Mouse (Mus musculus): ENCODE results near the gene Hoga1. TPM values are rescaled to one million over a fixed set of nuclear protein-coding genes. Genes with fewer than 3 reads are reported as not detected.

Hoga1 gene
- total RNA-seq (2015) (0.20 TPM in 1 of 2 replicates, not detected in the other), total RNA-seq (2017) (0.24 and 0.33 TPM in 2 replicates)

- ATAC-seq (replicated peaks; ENCODE audit: poor library complexity): peak; percentile 98
These were observed at the start of gene Hoga1 for GRCm38 (mm10) chr19:42045269-42046102. TSS of gene Hoga1 (plus strand) at chr19:42045610.

GRCm38 (mm10) chr19:41997090-41997489 lies 48.3 kb upstream of the Hoga1 start:
- ATAC-seq (replicated peaks; ENCODE audit: poor library complexity): no peak

- no peak for ATAC-seq (replicated peaks; ENCODE audit: poor library complexity)
These were observed 46.5 kb upstream of the Hoga1 start for GRCm38 (mm10) chr19:41998770-41999548.

DNA sequence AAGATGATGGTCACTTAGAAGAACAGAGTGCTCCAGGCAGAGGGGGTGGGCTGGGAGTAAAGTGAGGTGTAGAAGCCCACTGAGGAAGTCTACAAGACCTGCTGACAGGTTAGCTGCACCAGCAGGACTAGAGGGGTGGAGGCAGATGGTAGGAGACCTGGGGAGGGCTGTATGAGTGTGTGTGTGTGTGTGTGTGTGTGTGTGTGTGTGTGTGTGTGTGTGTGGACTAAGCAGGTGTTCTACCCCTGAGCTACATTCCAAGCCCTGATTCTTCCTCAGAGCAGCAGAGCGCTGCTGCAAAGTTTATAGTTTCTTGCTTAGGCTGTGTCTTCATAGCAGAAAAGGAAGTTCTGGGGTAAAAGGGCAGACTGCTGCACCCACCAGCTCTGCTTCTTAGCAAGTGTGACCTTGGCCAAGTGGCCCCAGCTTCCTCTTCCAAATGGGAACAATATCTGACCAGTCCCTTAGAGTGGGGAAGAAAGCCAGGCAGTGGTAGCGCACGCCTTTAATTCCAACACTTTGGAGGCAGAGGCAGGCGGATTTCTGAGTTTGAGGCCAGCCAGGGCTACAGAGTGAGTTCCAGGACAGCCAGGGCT lies 45.6 kb upstream of the Hoga1 start:
- peak; percentile 68 for ATAC-seq (replicated peaks; ENCODE audit: poor library complexity)

DNA sequence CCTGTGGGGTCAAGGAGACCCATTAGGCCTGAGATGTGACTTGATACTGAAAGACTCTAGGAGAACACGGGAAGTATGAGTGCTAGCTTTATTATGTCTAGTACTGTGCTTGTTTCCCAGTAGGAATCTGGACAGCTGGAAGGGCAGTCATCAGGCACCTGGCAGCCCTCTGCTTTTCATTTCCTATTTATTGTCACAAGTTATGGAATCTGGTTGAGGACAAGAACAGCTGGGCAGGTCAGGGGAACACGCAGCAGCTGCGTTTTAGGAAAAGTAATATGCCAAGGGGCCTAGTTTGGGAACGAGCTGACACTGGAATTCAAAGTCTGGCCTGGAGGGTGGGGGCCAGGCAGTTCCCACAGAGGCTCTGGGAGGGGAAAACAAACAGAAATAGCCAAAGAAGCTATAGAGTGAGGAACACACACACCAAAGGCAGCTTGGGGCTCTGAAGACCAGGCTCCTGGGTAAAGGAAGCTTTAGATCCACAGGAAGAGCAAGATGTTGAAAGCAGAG lies 44.9 kb upstream of the Hoga1 start:
- no peak for ATAC-seq (replicated peaks; ENCODE audit: poor library complexity)

DNA sequence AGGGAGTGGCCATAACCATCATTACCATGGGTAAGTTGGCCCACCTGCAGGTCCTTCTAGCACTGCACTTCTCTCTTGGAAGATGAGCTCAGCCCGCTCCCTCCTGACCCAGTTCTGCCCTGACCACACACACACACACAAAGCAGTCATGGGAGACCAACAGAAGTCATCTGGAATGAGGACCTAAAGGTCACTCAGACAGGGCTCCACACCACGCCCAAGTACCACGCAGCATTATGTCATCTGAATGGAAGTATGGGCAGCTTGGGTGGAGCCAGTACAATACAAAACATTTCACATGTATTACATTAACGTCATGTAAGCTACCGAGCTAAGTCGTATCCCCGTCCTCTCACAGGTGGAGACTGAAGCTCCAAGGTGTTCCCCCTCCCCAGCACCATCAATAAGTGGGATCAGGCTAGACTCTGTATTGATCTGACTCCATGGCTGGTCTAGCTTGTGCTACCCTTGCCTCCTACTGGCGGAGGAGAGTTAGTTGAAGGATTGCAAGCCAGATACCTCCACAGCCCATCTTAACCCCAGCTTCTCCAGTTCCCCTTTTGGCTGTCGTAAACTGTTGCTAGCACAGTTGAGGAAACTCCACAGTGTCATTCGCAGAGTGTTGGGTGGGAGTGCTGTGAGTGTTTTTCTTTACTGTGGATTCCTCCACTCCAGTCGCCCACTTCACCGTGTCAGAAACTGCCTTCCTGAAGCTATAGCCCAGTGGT lies 44.0 kb upstream of the Hoga1 start:
- peak; percentile 60 for ATAC-seq (replicated peaks; ENCODE audit: poor library complexity)

DNA sequence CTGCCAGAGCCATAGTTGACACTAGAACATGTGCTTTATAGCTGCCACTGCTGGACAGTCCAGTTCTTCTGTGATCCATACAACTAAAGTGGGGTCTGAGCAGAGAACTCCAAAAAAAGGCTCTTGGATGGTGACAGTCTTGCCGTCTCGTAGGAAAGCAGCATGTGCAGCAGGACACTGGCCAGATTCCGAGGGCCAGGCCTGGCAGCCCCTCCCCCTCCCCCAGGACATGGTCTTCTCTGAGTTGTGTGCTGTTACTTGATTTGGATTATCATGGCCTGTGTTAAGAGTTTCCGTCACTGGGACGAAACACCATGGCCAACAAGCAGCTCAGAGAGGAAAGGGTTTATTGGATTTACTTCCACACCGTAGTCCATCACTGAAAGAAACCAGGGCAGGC lies 41.2 kb upstream of the Hoga1 start:
- no peak for ATAC-seq (replicated peaks; ENCODE audit: poor library complexity)

GRCm38 (mm10) chr19:42005616-42006015 lies 39.8 kb upstream of the Hoga1 start:
- peak; percentile 79 for ATAC-seq (replicated peaks; ENCODE audit: poor library complexity)

GRCm38 (mm10) chr19:42006568-42006967 lies 38.8 kb upstream of the Hoga1 start:
- no peak for ATAC-seq (replicated peaks; ENCODE audit: poor library complexity)

DNA sequence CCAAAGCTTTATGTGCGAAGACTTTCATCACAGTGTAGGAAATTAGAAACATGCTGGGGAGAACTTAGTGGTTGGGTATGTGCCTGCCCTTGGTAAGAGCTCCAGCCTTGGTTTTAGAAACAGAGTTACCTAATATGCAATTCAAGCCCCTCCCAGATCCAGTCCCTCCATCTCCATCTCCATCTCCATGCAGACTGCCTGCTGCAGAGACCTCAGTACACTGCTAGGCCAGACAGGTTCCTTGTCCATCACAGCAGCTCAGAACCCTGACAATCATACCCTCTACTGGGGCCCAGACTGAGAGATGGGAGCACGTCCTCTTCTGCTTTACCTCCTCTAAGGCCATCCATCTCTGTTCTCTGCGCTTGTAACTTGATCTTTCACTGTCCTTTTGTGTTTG lies 36.8 kb upstream of the Hoga1 start:
- ATAC-seq (replicated peaks; ENCODE audit: poor library complexity): no peak

DNA sequence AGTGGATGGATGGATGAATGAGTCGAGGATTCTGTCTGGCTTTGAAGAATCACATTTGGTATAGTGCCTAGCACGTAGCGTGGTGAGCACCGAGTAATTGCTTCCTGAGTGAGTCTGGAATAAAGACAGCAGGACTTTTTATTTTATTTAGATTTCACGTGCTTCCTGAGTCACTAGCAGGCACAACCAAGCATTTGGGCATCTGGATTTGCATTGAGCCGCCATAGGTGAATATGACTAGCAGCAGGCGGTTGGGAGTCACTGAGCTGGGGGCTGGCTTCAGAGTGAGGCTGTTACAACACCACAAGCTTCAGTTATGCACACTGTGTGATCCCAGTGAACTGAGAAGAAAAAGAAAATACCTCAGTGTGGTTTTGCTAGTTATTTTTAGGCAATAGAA lies 36.3 kb upstream of the Hoga1 start:
- no peak for ATAC-seq (replicated peaks; ENCODE audit: poor library complexity)

GRCm38 (mm10) chr19:42010436-42010835 lies 35.0 kb upstream of the Hoga1 start:
- no peak for ATAC-seq (replicated peaks; ENCODE audit: poor library complexity)

- no peak for ATAC-seq (replicated peaks; ENCODE audit: poor library complexity)
These were observed 34.3 kb upstream of the Hoga1 start for GRCm38 (mm10) chr19:42011123-42011522.

DNA sequence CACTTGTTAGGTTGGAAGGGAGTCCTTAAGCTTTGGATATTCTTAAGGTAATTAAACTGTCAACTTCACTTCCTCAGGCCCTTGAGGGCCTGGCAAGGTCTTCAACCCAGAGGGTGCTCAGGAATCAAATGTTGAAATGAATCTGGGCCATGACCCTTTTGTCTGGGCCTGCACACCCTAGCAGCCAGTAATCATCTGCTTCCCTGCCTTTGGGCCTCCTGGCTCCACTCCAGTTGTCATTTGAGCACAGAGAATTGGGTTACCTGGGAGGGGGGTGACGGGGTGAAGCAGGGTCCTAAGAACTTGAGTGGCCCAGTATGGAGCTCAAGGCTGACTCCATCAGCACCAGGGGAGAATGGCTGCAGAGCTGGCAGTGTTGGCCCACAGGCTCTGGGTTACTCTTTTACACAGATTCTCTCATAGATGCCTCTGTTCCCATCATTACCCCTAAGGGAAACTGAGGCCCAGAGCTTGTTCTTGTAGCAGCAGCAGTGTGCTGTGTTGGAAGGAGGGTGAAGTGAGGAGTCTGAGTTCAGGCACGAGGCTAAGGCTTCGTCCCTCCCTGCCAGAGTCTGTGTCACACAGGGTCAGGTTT lies 31.1 kb upstream of the Hoga1 start:
- no peak for ATAC-seq (replicated peaks; ENCODE audit: poor library complexity)

GRCm38 (mm10) chr19:42015001-42015400 lies 30.4 kb upstream of the Hoga1 start:
- no peak for ATAC-seq (replicated peaks; ENCODE audit: poor library complexity)

DNA sequence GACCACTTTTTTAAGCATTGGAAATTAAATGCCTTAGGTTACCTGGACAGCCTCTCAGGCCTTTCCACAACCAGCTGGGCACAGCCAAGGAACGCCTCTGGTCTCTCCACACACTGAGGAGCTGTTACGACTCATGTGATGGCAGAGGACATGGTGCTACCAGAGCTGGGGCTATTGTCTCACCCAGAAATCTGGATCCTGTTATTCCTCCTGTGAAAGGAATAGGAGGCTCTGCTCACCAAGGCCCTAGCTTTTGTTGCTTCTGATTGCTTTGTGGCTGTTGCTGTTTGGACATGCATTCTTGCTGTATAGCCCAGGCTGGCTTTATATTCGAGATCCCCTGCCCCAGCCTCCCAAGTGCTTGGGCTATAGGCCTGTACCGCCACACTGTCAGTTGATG lies 29.2 kb upstream of the Hoga1 start:
- ATAC-seq (replicated peaks; ENCODE audit: poor library complexity): no peak

DNA sequence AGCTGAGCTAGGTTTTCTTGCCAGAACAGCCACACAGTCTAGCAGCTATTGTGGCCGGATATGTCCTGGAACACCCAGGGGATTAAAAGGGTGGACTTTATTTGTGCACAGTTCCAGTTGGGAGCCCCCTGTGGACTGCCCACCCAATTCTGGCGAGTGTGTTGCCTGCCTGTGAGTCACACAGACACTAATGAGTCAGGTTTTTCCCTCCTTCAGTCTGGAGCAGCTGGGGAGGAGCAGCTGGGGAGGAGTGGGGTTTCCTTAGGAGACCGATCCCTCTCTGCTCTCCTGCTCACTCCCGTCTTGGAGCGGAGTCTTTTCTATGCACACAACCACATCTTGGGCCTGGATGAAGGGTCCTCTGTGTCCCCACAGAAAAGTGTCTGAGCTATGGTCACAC lies 28.6 kb upstream of the Hoga1 start:
- ATAC-seq (replicated peaks; ENCODE audit: poor library complexity): no peak

DNA sequence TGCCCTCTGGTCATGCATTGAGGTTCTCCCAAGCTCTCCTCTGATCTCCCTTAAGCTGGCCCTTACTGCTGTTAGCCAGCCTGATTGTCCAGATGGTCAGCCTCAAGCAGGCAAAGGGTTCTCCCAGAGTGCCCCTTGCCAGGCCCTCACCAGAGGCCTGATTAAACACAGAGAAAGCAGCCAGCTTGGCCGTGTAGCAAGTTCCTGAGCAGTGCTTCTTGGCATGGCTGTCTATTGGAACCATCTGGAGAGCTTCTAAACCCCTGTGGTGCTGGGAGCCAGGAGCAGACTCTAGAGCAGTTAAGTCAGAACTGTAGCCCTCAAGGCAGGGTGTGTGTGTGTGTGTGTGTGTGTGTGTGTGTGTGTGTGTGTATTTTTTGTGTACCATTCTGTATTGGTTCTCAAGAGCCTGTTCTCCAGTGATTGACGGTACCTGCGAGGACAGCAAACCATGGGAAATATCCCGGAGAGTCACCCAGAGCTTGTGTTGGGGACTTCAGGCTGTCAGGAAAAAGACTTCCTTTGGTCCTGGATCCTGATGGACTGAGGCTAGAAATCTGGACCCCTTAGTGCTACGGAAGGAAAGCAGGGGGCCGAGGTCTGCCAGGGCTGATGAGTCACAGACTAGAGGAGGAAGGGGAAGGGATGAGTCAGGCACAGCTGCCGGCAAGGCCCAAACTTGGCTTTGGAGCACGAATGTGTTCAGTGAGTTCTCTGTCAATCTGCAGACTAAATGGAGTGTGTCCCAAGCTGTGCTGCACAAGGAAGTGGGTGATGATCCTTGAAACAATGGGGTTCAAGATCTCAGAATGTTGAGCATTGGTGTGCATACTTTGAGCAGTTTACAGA lies 27.8 kb upstream of the Hoga1 start:
- ATAC-seq (replicated peaks; ENCODE audit: poor library complexity): peak; percentile 61

DNA sequence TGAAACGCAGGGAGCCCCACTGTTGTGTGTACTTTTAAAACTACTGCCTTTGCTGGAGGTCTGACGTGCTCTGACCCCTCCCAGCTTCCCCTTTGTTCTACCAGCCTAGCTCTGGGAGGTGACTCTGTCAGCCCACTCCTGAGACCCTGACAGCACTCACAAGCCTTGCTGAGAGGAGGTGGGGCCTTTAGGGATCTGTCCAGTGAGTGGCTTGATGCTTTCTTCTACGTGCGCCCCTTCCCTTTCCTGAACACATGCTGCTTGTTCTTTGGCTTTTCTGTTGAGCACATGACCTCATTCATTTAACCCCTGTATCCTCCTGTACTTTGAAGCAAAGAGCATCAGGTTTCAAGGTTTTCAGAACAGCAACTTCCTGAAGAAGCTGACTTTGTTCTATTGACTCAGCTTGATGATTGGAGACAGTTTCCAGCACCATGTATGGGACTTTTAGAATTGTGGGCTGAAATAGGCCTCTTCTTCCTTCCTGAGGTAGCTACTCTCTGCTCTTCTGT lies 26.3 kb upstream of the Hoga1 start:
- peak; percentile 62 for ATAC-seq (replicated peaks; ENCODE audit: poor library complexity)

Measured in megakaryocyte progenitor cell, adult 5-6 weeks (primary cell).